Mouse (Mus musculus): ENCODE data around the gene Tmem100. TPM values are rescaled to one million over a fixed set of nuclear protein-coding genes. Genes with fewer than 3 reads are reported as not detected.

Tmem100 gene
- total and polyA plus RNA-seq, 2 experiments from 2014 or later: 9.6 to 12.5 TPM

- no peak overlapping the region for H3K4me3 ChIP-seq (ENCODE audit: low read depth, low read length)
- no peaks in the 10 kb centered on the region for H3K27me3 ChIP-seq (ENCODE audit: insufficient read depth, low read length)
- no peak overlapping the region for H3K9ac ChIP-seq (replicated peaks; ENCODE audit: low read length, poor library complexity, severe bottlenecking)
- H3K4me1 ChIP-seq (ENCODE audit: insufficient read depth, low read length): no peaks in the 10 kb centered on the region
- no peaks in the 10 kb centered on the region for H3K9me3 ChIP-seq (ENCODE audit: low read length)
- no peaks in the 10 kb centered on the region for H3K36me3 ChIP-seq (ENCODE audit: insufficient read depth, low read length)
- no peak for ATAC-seq (ENCODE audit: low FRiP score)
- 68% methylated on average over 9 of the region's 9 CpGs for WGBS
- no peak for TF ChIP-seq CTCF (IDR thresholded peaks at IDR 0.05)
- H3K27ac ChIP-seq (ENCODE audit: low read depth, low read length): no peak overlapping the region
- no peak overlapping the region for H3K4me2 ChIP-seq (ENCODE audit: low read depth, low read length, poor library complexity, severe bottlenecking)
- no peak for DNase-seq (ENCODE audit: low spot score)
Observed at GRCm38 (mm10) chr11:90071747-90072146, 41.6 kb downstream of the Tmem100 start.

DNA sequence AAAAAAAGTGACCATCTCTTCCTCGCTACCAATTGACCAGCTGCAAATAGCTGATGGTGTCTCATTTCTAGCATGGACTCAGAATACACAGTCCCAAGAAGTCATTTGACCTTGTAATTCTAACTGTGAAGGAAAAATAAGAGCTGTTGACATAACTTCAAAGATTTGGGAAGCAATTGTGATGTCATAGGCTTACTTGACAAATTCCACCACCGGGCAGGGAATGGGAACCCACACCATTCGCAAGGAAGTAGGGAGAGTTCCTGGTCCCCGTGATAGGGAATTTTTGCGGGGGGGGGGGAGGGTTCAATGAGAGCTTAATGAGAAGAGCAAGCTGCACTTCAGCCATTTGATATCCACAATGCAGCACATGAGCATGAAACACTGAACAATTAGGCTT, 43.1 kb downstream of the Tmem100 start:
- H3K27ac ChIP-seq (ENCODE audit: low read depth, low read length): no peak overlapping the region
- H3K4me1 ChIP-seq (ENCODE audit: insufficient read depth, low read length): no peaks in the 10 kb centered on the region
- ATAC-seq (ENCODE audit: low FRiP score) (no peak), DNase-seq (ENCODE audit: low spot score) (no peak)
- WGBS: 89% methylated on average over 5 of the region's 5 CpGs
- no peak overlapping the region for H3K4me2 ChIP-seq (ENCODE audit: low read depth, low read length, poor library complexity, severe bottlenecking)
- H3K9ac ChIP-seq (replicated peaks; ENCODE audit: low read length, poor library complexity, severe bottlenecking): no peak overlapping the region
- H3K36me3 ChIP-seq (ENCODE audit: insufficient read depth, low read length): no peaks in the 10 kb centered on the region
- H3K9me3 ChIP-seq (ENCODE audit: low read length): no peaks in the 10 kb centered on the region
- no peak for TF ChIP-seq CTCF (IDR thresholded peaks at IDR 0.05)
- no peaks in the 10 kb centered on the region for H3K27me3 ChIP-seq (ENCODE audit: insufficient read depth, low read length)
- H3K4me3 ChIP-seq (ENCODE audit: low read depth, low read length): no peak overlapping the region

DNA sequence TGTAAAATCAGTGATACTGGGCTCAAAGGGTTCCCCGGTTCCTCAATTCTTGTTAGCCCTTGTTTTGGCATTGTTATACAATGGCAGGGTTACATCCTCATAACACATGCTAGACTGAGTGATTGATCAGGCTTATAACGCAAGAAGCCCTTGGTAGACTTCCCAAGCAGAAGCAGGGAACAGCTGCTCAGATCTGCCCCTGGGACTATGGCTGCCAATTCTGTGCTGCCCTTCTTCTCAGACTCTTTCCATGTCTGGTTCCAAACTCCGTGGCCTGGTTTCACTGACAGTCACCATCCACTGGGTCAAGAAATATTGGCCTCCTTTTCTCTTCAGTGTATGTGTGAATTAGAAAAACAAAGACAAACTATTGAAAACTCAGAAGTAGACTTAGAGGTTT, 46.5 kb downstream of the Tmem100 start:
- no peak overlapping the region for H3K4me3 ChIP-seq (ENCODE audit: low read depth, low read length)
- 93% methylated on average over 3 of the region's 3 CpGs for WGBS
- no peak overlapping the region for H3K27ac ChIP-seq (ENCODE audit: low read depth, low read length)
- H3K9ac ChIP-seq (replicated peaks; ENCODE audit: low read length, poor library complexity, severe bottlenecking): no peak overlapping the region
- no peak for TF ChIP-seq CTCF (IDR thresholded peaks at IDR 0.05)
- no peak overlapping the region for H3K4me2 ChIP-seq (ENCODE audit: low read depth, low read length, poor library complexity, severe bottlenecking)
- ATAC-seq (ENCODE audit: low FRiP score): no peak
- no peaks in the 10 kb centered on the region for H3K36me3 ChIP-seq (ENCODE audit: insufficient read depth, low read length)
- H3K27me3 ChIP-seq (ENCODE audit: insufficient read depth, low read length): no peaks in the 10 kb centered on the region
- H3K4me1 ChIP-seq (ENCODE audit: insufficient read depth, low read length): no peaks in the 10 kb centered on the region
- no peak for DNase-seq (ENCODE audit: low spot score)
- no peaks in the 10 kb centered on the region for H3K9me3 ChIP-seq (ENCODE audit: low read length)

- WGBS: 93% methylated on average over 3 of the region's 3 CpGs
- DNase-seq (ENCODE audit: low spot score) (no peak), ATAC-seq (ENCODE audit: low FRiP score) (no peak)
Observed at GRCm38 (mm10) chr11:90080678-90081267, 50.6 kb downstream of the Tmem100 start.

GRCm38 (mm10) chr11:90081820-90082596, 51.9 kb downstream of the Tmem100 start:
- Histone ChIP-seq H3K4me3 (ENCODE audit: low read depth, low read length) (no peak overlapping the region), H3K27ac (ENCODE audit: low read depth, low read length) (no peak overlapping the region), H3K4me1 (ENCODE audit: insufficient read depth, low read length) (no peaks in the 10 kb centered on the region), H3K9ac (replicated peaks; ENCODE audit: low read length, poor library complexity, severe bottlenecking) (no peak overlapping the region), H3K36me3 (ENCODE audit: insufficient read depth, low read length) (no peaks in the 10 kb centered on the region), H3K9me3 (ENCODE audit: low read length) (no peaks in the 10 kb centered on the region), H3K27me3 (ENCODE audit: insufficient read depth, low read length) (no peaks in the 10 kb centered on the region), H3K4me2 (ENCODE audit: low read depth, low read length, poor library complexity, severe bottlenecking) (no peak overlapping the region)
- DNase-seq (ENCODE audit: low spot score): no peak
- 89% methylated on average over 10 of the region's 10 CpGs for WGBS
- TF ChIP-seq CTCF (IDR thresholded peaks at IDR 0.05): no peak
- no peak for ATAC-seq (ENCODE audit: low FRiP score)

More at GRCm38 (mm10) chr11:90080678-90081267, 50.6 kb downstream of the Tmem100 start:
- H3K9me3 ChIP-seq (ENCODE audit: low read length): no peaks in the 10 kb centered on the region
- no peaks in the 10 kb centered on the region for H3K36me3 ChIP-seq (ENCODE audit: insufficient read depth, low read length)
- TF ChIP-seq CTCF (IDR thresholded peaks at IDR 0.05): no peak
- H3K4me2 ChIP-seq (ENCODE audit: low read depth, low read length, poor library complexity, severe bottlenecking): no peak overlapping the region
- no peaks in the 10 kb centered on the region for H3K27me3 ChIP-seq (ENCODE audit: insufficient read depth, low read length)
- no peak overlapping the region for H3K9ac ChIP-seq (replicated peaks; ENCODE audit: low read length, poor library complexity, severe bottlenecking)
- no peak overlapping the region for H3K27ac ChIP-seq (ENCODE audit: low read depth, low read length)
- no peak overlapping the region for H3K4me3 ChIP-seq (ENCODE audit: low read depth, low read length)
- no peaks in the 10 kb centered on the region for H3K4me1 ChIP-seq (ENCODE audit: insufficient read depth, low read length)

DNA sequence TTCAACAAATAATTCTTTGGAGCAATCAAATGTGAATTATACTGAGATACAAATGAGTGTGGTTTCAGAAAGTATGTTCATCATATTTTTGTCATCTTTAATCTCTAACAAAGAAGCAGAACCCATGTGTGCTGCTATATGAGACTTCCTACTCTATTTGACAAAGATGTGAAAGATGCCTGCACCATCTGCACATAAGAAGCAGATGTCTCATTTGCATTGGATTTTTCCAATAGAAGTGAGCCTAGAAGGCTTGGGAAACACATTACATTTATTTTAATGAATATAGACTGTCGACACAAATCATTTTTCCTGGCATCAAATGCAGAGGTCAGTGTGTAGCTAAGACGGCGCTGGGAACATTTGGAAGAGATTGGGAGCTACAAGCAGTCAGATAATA, 52.9 kb downstream of the Tmem100 start:
- Histone ChIP-seq H3K4me3 (ENCODE audit: low read depth, low read length) (no peak overlapping the region), H3K9ac (replicated peaks; ENCODE audit: low read length, poor library complexity, severe bottlenecking) (no peak overlapping the region), H3K4me2 (ENCODE audit: low read depth, low read length, poor library complexity, severe bottlenecking) (no peak overlapping the region), H3K36me3 (ENCODE audit: insufficient read depth, low read length) (no peaks in the 10 kb centered on the region), H3K4me1 (ENCODE audit: insufficient read depth, low read length) (no peaks in the 10 kb centered on the region), H3K9me3 (ENCODE audit: low read length) (no peaks in the 10 kb centered on the region), H3K27ac (ENCODE audit: low read depth, low read length) (no peak overlapping the region), H3K27me3 (ENCODE audit: insufficient read depth, low read length) (no peaks in the 10 kb centered on the region)
- no peak for TF ChIP-seq CTCF (IDR thresholded peaks at IDR 0.05)
- 74% methylated on average over 3 of the region's 3 CpGs for WGBS
- DNase-seq (ENCODE audit: low spot score) (no peak), ATAC-seq (ENCODE audit: low FRiP score) (no peak)
